Mouse (Mus musculus): Measurements from ENCODE around the gene Mfng. TPM values are rescaled to one million over a fixed set of nuclear protein-coding genes. Genes with fewer than 3 reads are reported as not detected.
A peak's percentile ranks its signal among the peaks of the same experiment; 100 is the strongest.

The Mfng gene
- total RNA-seq, 1 experiment from 2014 or later, result 14.5 TPM

GRCm38 (mm10) chr15:78715856-78716255 lies 57.4 kb downstream of the Mfng start:
- no peak for DNase-seq

GRCm38 (mm10) chr15:78713751-78714150 lies 59.5 kb downstream of the Mfng start:
- no peak for DNase-seq

- peak; percentile 58 for DNase-seq
Observed at GRCm38 (mm10) chr15:78712335-78713258, 60.7 kb downstream of the Mfng start.

- DNase-seq, result no peak
Observed at GRCm38 (mm10) chr15:78711935-78712334, 61.3 kb downstream of the Mfng start.

- no peak for DNase-seq
Observed at GRCm38 (mm10) chr15:78710634-78711033, 62.6 kb downstream of the Mfng start.

GRCm38 (mm10) chr15:78709767-78710166 lies 63.5 kb downstream of the Mfng start:
- DNase-seq, result peak; percentile 15

- no peak for DNase-seq
Observed at GRCm38 (mm10) chr15:78706630-78707029, 66.6 kb downstream of the Mfng start.

Other genes starting within 250 kb of the Mfng start
- 48.7 and 59.4 TPM in 2 replicates for gene C1qtnf6, start 242.1 kb downstream of the Mfng start, total RNA-seq (2021)
- 0.58 and 0.76 TPM in 2 replicates for gene Sstr3, start 228.8 kb downstream of the Mfng start, total RNA-seq (2021)
- 2.7 and 4.5 TPM in 2 replicates for gene Rac2, start 200.7 kb downstream of the Mfng start, total RNA-seq (2021)
- 7.5 and 7.6 TPM in 2 replicates for gene Cyth4, start 176.4 kb downstream of the Mfng start, total RNA-seq (2021)
- gene Elfn2, start 54.7 kb downstream of the Mfng start, total RNA-seq (2021), result 2.4 and 7.8 TPM in 2 replicates
- gene Card10, start 29.6 kb upstream of the Mfng start, total RNA-seq (2021), result 6.5 and 7.0 TPM in 2 replicates
- 38.8 and 43.4 TPM in 2 replicates for gene Cdc42ep1, start 69.1 kb upstream of the Mfng start, total RNA-seq (2021)
- not detected in 2 replicates for gene Lgals2, start 82.1 kb upstream of the Mfng start, total RNA-seq (2021)
- 58.1 and 61.5 TPM in 2 replicates for gene Gga1, start 103.7 kb upstream of the Mfng start, total RNA-seq (2021)
- gene Gm49510, start 126.2 kb upstream of the Mfng start, total RNA-seq (2021), result not detected in 2 replicates
- 6.1 and 8.8 TPM in 2 replicates for gene Sh3bp1, start 126.3 kb upstream of the Mfng start, total RNA-seq (2021)
- gene Pdxp, start 140.4 kb upstream of the Mfng start, total RNA-seq (2021), result 5.0 and 6.0 TPM in 2 replicates
- 273 and 304 TPM in 2 replicates for gene Lgals1, start 153.2 kb upstream of the Mfng start, total RNA-seq (2021)
- 42.7 and 44.0 TPM in 2 replicates for gene Nol12, start 161.5 kb upstream of the Mfng start, total RNA-seq (2021)
- 113 and 114 TPM in 2 replicates for gene Triobp, start 174.2 kb upstream of the Mfng start, total RNA-seq (2021)